Mouse (Mus musculus) spleen, adult 12 weeks (tissue): ENCODE data around the gene Fcgbp.
A peak's percentile ranks its signal among the peaks of the same experiment; 100 is the strongest.
"Not testable (repeated sequence)": the region's sequence is repeated elsewhere in the genome, so short reads cannot be mapped to it uniquely, and the experiment has no call there.

Experiments
- DNase-seq: peaks from one replicate; pipeline ENCODE4 v3.0.0; 2022; ENCODE audit warnings: low spot score

The Fcgbp gene

DNA sequence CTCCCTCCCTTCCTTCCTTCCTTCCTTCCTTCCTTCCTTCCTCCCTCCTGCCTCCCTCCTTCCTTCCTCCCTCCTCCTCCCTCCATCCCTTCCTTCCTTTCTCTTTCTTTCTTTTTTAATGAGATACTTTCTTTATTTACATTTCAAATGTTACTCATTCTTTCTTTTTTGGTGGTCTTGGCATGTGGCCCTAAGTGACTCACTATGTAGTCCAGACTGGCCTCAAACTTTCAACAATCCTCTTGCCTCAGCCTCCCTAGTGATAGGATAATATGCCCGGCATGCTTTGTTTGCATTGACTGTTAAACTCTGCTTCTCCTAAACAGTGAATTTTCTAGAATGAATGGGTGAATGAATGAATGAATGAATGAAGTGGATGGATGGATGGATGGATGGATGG lies 78.8 kb downstream of the Fcgbp start:
- DNase-seq = no peak

DNA sequence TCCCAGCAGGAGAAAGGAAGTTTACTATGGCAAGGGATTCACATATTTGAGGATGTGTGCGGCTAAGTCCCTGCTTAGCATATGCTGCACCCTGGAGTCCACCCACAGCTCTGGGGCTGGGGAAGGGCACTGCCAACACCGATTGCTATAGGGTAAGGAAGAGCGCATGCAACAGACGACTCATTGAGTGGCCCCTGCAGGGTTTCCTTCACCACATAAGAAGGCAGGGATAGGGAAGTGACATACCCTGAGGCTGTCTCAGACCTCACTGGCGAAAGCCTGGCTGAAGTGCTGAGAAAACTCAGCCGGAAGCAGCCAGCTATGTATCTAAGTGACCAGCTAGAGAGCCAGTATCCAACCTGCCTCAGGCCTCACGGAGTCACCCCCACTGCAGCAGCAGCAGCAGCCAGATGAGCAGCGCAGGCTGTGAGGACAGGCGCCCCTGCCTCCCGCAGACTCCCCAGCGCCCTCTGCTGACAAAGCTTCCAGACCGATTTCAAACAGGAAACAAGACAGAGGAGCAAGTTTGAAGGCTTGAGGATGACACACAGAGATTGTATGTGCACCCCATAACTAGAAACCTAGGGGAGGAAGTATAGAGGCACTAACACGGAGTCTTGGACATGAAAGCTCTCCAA lies 80.7 kb downstream of the Fcgbp start:
- DNase-seq = no peak

DNA sequence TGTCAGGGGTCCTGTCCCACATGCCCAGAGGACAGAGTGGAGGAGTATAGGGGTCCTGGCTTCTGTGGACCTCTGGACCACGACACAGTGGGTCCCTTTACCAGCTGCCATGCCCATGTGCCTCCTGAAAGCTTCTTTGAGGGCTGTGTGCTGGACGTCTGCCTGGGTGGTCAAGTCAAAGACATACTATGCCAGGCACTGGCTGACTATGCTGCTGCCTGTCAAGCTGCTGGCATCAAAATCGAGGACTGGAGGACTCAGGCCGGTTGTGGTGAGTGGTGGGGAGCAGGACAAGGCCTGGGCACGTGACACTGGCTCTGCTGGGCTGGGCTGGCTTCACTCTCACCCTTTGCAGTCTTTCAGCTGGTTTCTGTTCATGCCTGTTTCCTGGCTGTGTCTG lies 82.6 kb downstream of the Fcgbp start:
- DNase-seq = not testable (repeated sequence)

DNA sequence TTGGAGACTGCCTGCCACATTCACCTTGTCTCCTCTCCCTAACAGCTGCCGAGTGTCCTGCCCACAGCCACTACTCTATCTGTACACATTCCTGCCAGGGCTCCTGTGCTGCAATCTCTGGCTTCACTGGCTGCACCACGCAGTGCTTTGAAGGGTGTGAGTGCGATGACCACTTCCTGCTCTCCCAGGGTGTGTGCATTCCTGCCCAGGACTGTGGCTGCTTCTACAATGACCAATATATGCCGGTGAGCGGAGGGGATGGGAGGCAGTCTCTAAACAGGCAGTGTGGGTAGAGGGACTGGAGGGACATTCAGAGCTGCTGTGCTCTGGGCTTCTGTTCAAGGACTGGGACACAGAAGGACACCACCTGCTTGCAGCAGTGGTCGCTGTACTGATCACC lies 88.3 kb downstream of the Fcgbp start:
- DNase-seq = no peak

DNA sequence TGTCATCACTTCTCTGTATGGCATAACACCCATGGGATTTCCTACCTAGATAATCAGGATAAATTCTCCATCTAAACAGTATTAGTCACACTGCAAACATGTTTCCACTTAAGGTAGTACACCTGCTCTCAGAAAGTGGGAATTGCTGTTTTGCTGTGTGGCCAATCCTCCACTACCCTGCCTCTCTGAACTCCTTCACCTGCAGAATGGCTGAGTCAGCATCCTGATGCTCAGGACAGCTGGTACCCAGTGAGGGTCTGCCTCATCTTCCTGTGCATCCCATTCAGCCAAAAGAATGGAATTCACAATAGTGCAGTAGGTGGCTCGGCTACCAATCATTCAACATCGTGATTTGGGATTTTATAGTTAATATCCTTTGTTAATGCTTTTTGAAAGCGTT lies 88.9 kb downstream of the Fcgbp start:
- no peak for DNase-seq

DNA sequence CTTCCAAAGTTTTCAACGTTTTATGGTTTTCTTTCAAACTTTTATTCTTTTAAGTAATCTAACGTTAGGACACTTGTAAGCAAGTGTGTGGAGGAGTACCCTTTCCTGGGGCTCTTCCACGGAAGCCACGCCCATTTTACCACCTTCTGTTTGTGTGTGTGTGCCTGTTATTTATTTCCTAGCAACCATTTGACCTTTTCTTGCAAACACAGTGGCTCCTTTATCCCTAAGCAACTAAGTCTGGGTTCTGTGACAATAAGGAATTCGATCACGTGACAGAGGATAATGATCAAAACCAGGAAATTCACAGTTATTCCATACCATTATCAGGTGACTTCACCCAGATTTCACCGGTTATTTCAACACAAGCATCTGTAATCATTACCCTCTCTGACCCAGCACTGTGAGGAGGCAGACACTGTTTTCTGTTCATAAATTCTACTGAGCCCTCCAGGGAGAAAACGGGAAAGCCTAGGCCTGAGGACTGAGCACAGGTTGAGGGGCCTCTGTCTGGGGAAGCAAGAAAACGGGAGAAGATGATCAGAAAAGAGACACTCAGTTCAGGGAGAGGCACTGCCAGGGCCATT lies 90.2 kb downstream of the Fcgbp start:
- DNase-seq = no peak

DNA sequence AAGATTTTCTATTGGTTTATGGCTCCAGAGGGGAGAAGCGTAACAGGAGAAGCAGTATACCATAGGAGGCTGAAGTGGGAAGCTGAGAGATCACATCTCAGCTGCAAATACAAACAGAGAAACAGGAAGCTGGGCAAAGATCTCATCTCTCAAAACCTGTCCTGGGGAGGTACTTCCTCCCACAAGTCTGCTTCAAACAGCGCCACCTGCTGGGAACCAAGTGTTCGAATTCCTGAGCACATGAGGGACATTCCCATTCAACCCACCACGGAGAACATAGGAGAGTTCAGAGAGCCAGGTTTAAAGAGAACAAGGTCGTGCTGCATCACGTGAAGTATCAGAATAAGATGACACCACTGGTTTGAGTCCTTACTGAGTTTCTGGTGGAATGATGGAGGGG lies 94.4 kb downstream of the Fcgbp start:
- DNase-seq = no peak

- DNase-seq = peak; percentile 61
Measured at GRCm38 (mm10) chr7:28168320-28169115, 97.5 kb downstream of the Fcgbp start.

DNA sequence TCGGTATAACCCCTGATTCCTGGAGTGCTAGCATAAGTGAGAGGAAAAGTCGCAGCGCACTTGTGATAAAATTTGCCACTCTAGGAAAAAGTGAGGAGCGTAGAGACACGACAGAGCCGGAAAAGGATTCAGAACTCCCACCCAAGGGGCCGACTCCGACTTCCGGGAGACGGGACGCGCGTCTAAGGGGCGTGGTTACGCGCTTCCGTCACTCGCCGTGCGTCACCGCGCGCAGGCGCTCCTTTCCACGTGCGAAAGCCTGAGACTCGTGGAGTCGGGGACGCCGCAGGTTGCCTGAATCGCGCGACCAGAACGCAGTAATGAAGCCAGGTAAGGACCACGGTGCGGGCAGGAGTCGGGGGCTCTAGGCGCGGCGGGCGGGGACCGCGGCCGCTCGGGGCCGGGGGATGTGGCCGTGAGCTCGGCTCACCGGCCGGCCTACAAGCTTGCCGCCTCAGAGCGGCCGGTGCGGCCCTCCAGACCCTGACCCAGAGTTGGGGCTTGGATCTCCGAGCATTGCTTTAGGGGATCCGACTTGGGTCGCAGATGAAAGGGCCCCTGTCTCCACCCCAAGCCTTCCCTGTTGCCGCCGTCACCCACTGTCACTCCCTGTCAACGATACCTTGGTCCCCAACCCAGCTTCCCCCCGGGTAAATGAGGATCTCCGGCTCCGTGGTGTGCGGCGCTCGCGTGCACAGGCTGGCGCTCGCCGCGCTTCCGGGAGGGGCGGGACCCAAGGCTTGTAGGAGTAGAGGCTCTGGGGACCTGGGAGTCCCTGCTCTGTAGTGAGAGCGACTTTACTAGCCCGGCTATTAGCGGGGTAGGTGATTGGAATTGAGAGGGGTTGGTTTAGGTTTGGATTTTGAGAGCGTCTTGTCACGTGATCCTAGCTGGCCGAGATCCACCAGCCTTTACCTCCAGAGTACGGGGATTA lies 98.7 kb downstream of the Fcgbp start, which contains the start of gene Fbl:
Fbl (plus strand) TSS at position 222 of the 934 bp plus-strand sequence.
- DNase-seq = peak; percentile 86
